Mouse (Mus musculus): Measurements from ENCODE around the gene Hmcn1.
A peak's percentile ranks its signal among the peaks of the same experiment; 100 is the strongest.

Gene Hmcn1

DNA sequence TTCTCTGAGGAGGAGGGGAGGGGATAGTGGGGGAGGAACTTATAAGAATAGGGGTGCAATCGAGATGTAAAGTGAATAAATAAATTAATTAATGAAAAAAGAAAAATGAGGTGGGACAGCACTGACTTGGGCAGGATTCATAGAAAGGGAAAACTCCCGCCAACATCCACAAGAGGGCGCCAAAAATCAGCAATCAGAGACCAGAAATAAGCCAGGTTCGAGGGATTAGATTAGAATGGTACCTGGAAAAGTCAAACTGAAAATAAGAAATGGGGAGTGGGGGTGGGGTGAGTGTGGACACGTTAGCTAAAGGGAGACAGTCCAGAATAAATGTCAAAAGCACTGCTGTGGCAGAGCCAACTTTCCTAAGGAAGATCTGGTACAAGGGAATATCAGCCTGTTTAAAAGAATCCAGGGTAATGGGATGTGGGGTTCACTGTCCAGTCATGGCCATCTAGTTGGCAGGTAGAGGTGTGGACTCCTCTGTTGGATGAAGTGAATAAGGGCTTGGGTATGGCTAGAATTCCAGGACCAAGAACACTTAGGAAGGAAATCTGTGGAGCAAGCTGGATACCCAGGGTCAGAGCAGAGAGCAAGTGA is 41.9 kb upstream of the Hmcn1 start:
- H3K36me3 ChIP-seq (ENCODE audit: insufficient read depth, low read length) = no peaks in the 10 kb centered on the region
- H3K4me1 ChIP-seq (replicated peaks; ENCODE audit: low read depth, low read length) = peaks cover 10% of the 10 kb centered on the region
- TF ChIP-seq NANOG (IDR thresholded peaks at IDR 0.05; ENCODE audit: borderline replicate concordance, low read length) (no peak), POU5F1 (IDR thresholded peaks at IDR 0.05; ENCODE audit: borderline replicate concordance, low read length) (no peak), CTCF (conservative IDR thresholded peaks at IDR 0.05; ENCODE audit: low read length) (peak; percentile 76)
- H3K9me3 ChIP-seq (ENCODE audit: low read length) = no peaks in the 10 kb centered on the region
- H3K27me3 ChIP-seq (ENCODE audit: insufficient read depth, low read length) = peaks cover 7% of the 10 kb centered on the region; the same call in 1 of the 2 replicates
- H3K4me3 ChIP-seq (replicated peaks; ENCODE audit: low read length) = no peak overlapping the region

DNA sequence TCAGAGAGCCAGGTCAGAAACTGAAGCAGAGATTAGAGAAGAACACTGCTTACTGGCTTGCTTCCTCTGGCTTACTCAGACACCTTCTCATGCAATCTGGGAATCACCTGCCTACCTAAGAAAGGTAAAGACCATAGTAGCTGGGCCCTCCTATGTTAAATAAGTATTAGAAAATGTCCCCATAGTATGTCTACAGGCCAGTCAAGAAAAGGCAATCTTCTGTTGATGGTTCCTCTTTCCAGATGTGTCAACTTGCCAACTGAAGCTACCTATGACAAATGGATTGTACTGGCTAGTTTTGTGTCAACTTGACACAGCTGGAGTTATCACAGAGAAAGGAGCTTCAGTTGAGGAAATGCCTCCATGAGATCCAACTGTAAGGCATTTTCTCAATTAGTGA is 40.1 kb upstream of the Hmcn1 start:
- Histone ChIP-seq H3K27me3 (ENCODE audit: insufficient read depth, low read length) (peaks cover 7% of the 10 kb centered on the region; the same call in 1 of the 2 replicates), H3K4me1 (replicated peaks; ENCODE audit: low read depth, low read length) (peaks cover 7% of the 10 kb centered on the region), H3K9me3 (ENCODE audit: low read length) (no peaks in the 10 kb centered on the region), H3K4me3 (replicated peaks; ENCODE audit: low read length) (no peak overlapping the region), H3K36me3 (ENCODE audit: insufficient read depth, low read length) (no peaks in the 10 kb centered on the region)
- TF ChIP-seq CTCF (conservative IDR thresholded peaks at IDR 0.05; ENCODE audit: low read length) (no peak), POU5F1 (IDR thresholded peaks at IDR 0.05; ENCODE audit: borderline replicate concordance, low read length) (no peak), NANOG (IDR thresholded peaks at IDR 0.05; ENCODE audit: borderline replicate concordance, low read length) (no peak)

DNA sequence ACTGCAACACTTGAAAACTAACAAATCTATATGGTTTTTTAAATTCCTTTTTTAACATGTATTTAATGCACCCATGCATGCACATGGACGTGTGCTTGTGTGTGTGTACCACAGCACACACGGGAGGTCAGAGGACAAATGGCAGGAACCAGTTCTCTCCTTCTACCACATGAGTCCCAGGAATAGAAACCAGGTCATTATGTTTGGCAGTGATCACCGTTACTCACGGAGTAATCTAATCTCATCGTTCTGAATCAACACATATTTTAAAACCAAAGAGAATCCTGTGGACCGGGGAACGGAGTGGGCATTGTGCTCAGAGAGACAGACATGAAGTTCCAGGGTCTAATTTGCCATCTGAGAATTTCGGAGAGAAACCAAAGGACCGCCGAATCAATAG is 38.3 kb upstream of the Hmcn1 start:
- TF ChIP-seq CTCF (conservative IDR thresholded peaks at IDR 0.05; ENCODE audit: low read length) = no peak
- no peak for TF ChIP-seq POU5F1 (IDR thresholded peaks at IDR 0.05; ENCODE audit: borderline replicate concordance, low read length)
- no peak for TF ChIP-seq NANOG (IDR thresholded peaks at IDR 0.05; ENCODE audit: borderline replicate concordance, low read length)
- H3K4me3 ChIP-seq (replicated peaks; ENCODE audit: low read length) = no peak overlapping the region

DNA sequence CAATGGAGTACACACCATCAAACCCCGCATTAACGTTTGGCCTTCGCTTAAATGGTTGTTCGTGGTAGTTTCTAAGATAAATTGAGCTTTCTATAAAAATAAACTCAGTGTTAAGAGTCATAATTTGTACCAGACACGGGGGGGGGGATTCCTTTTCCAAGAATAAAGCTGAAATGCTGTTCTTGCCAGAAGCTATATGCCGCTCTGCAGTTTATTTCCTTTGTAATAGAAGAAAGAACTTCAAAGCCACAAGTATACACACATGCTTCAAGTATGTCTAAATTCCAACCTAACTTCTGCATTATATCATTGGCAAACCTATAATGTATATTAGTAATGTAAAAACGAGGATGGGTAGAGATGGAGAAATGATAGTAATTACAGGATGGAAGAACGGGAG is 37.9 kb upstream of the Hmcn1 start:
- no peak for TF ChIP-seq CTCF (conservative IDR thresholded peaks at IDR 0.05; ENCODE audit: low read length)
- Histone ChIP-seq H3K4me3 (replicated peaks; ENCODE audit: low read length) (no peak overlapping the region), H3K27me3 (ENCODE audit: insufficient read depth, low read length) (0 out of 2 replicates have a peak, but pooled peaks cover 7% of the 10 kb centered on the region), H3K9me3 (ENCODE audit: low read length) (no peaks in the 10 kb centered on the region), H3K36me3 (ENCODE audit: insufficient read depth, low read length) (no peaks in the 10 kb centered on the region), H3K4me1 (replicated peaks; ENCODE audit: low read depth, low read length) (no peaks in the 10 kb centered on the region)

More for the DNA sequence above, 38.3 kb upstream of the Hmcn1 start:
- Histone ChIP-seq H3K9me3 (ENCODE audit: low read length) (no peaks in the 10 kb centered on the region), H3K27me3 (ENCODE audit: insufficient read depth, low read length) (peaks cover 7% of the 10 kb centered on the region; the same call in 1 of the 2 replicates), H3K4me1 (replicated peaks; ENCODE audit: low read depth, low read length) (peaks cover 4% of the 10 kb centered on the region), H3K36me3 (ENCODE audit: insufficient read depth, low read length) (no peaks in the 10 kb centered on the region)

DNA sequence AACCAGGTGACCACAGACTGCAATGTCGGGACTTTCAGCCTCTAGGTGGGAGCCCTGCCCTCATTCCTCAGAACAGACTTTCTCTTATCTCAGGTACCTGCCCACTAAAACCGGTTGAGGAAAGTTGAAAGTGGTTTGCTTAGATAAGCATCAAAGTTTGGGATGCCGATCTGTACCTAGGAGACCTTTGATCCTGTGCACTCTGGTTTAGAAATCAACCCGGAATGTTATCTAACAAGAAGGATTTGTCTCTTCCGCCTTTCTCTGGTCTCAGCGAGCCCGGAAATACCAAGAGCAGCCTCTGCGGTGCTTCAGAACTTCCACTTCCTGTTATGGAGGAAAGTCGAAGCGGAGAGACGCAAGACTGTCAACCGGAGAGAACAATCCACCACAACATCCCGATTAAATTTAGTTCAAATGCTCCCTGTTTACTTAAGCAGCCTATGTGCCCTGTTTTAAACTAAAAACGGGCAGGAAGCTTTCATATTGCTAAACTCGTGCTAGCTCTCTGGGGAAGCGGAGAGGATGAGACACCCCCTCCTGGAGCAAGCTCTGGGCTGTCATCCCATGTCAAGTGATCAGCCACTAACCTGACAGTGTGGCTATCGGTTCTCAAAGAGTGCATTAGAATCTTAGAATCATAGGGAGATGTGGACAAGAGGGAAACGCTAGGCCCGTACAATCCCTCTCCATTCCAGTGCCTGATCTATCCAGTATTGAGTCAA is 32.0 kb upstream of the Hmcn1 start:
- Histone ChIP-seq H3K9me3 (ENCODE audit: low read length) (no peaks in the 10 kb centered on the region), H3K4me1 (replicated peaks; ENCODE audit: low read depth, low read length) (0 out of 2 replicates have a peak, but pooled peaks cover 4% of the 10 kb centered on the region), H3K27me3 (ENCODE audit: insufficient read depth, low read length) (no peaks in the 10 kb centered on the region; the same call in 1 of the 2 replicates), H3K4me3 (replicated peaks; ENCODE audit: low read length) (no peak overlapping the region), H3K36me3 (ENCODE audit: insufficient read depth, low read length) (no peaks in the 10 kb centered on the region)
- TF ChIP-seq POU5F1 (IDR thresholded peaks at IDR 0.05; ENCODE audit: borderline replicate concordance, low read length) (no peak), CTCF (conservative IDR thresholded peaks at IDR 0.05; ENCODE audit: low read length) (no peak), NANOG (IDR thresholded peaks at IDR 0.05; ENCODE audit: borderline replicate concordance, low read length) (no peak)

- TF ChIP-seq POU5F1 (IDR thresholded peaks at IDR 0.05; ENCODE audit: borderline replicate concordance, low read length) = no peak
- TF ChIP-seq CTCF (conservative IDR thresholded peaks at IDR 0.05; ENCODE audit: low read length) = no peak
- no peak for TF ChIP-seq NANOG (IDR thresholded peaks at IDR 0.05; ENCODE audit: borderline replicate concordance, low read length)
- no peaks in the 10 kb centered on the region for H3K27me3 ChIP-seq (ENCODE audit: insufficient read depth, low read length)
- H3K4me3 ChIP-seq (replicated peaks; ENCODE audit: low read length) = no peak overlapping the region
- no peaks in the 10 kb centered on the region for H3K36me3 ChIP-seq (ENCODE audit: insufficient read depth, low read length)
- no peaks in the 10 kb centered on the region for H3K9me3 ChIP-seq (ENCODE audit: low read length)
- H3K4me1 ChIP-seq (replicated peaks; ENCODE audit: low read depth, low read length) = no peaks in the 10 kb centered on the region
Observed at GRCm38 (mm10) chr1:151019273-151019890, 26.1 kb upstream of the Hmcn1 start.

- TF ChIP-seq CTCF (conservative IDR thresholded peaks at IDR 0.05; ENCODE audit: low read length) (peak; percentile 77), NANOG (IDR thresholded peaks at IDR 0.05; ENCODE audit: borderline replicate concordance, low read length) (no peak)
- Histone ChIP-seq H3K4me3 (replicated peaks; ENCODE audit: low read length) (no peak overlapping the region), H3K27me3 (ENCODE audit: insufficient read depth, low read length) (no peaks in the 10 kb centered on the region), H3K4me1 (replicated peaks; ENCODE audit: low read depth, low read length) (no peaks in the 10 kb centered on the region), H3K36me3 (ENCODE audit: insufficient read depth, low read length) (no peaks in the 10 kb centered on the region), H3K9me3 (ENCODE audit: low read length) (no peaks in the 10 kb centered on the region)
Observed at GRCm38 (mm10) chr1:151011056-151011455, 17.8 kb upstream of the Hmcn1 start.

- Histone ChIP-seq H3K36me3 (ENCODE audit: insufficient read depth, low read length) (no peaks in the 10 kb centered on the region), H3K4me3 (replicated peaks; ENCODE audit: low read length) (no peak overlapping the region), H3K9me3 (ENCODE audit: low read length) (no peaks in the 10 kb centered on the region), H3K27me3 (ENCODE audit: insufficient read depth, low read length) (no peaks in the 10 kb centered on the region), H3K4me1 (replicated peaks; ENCODE audit: low read depth, low read length) (no peaks in the 10 kb centered on the region)
- no peak for TF ChIP-seq POU5F1 (IDR thresholded peaks at IDR 0.05; ENCODE audit: borderline replicate concordance, low read length)
- TF ChIP-seq CTCF (conservative IDR thresholded peaks at IDR 0.05; ENCODE audit: low read length) = peak; percentile 41
Observed at GRCm38 (mm10) chr1:151009115-151009797, 16.0 kb upstream of the Hmcn1 start.
